Mouse (Mus musculus) heart, embryonic 14.5 days (tissue): ENCODE results near the gene Sh3tc1. TPM values are rescaled to one million over a fixed set of nuclear protein-coding genes. Genes with fewer than 3 reads are reported as not detected.

Experiments
- ATAC-seq: fragments of 200-750 bp; cut with Nextera tagmentation; 2 replicates; pipeline ENCODE4 v1.8.0; 2017; ENCODE audit warnings: low read depth, moderate TSS enrichment; ENCODE audit not compliant: insufficient number of reproducible peaks, insufficient read depth, low FRiP score
- H3K27ac ChIP-seq, 2 experiments: fragments of 200-500 bp in 1 of 2; fragments of 300-500 bp in 1 of 2; sonication (generic) in 1 of 2; replicated peaks in 1 of 2; 2 replicates each; pipeline ENCODE4 v1.5.1; 2012 to 2014; ENCODE audit warnings: low read depth in 2 of 2, low read length in 2 of 2, control low read depth in 1 of 2, mild to moderate bottlenecking in 1 of 2, mixed read lengths in 1 of 2; ENCODE audit not compliant: control insufficient read depth in 1 of 2, insufficient read depth in 1 of 2
- H3K27me3 ChIP-seq: fragments of 300-500 bp; sonication (generic); 2 replicates; pipeline ENCODE4 v1.6.1; 2014; ENCODE audit warnings: mild to moderate bottlenecking, low read length, control low read depth; ENCODE audit not compliant: control insufficient read depth, insufficient read depth
- H3K36me3 ChIP-seq: fragments of 300-500 bp; sonication (generic); 2 replicates; pipeline ENCODE4 v1.6.1; 2014; ENCODE audit warnings: mild to moderate bottlenecking, control low read depth, low read length, mixed read lengths; ENCODE audit not compliant: control insufficient read depth, insufficient read depth
- H3K4me1 ChIP-seq, 2 experiments: fragments of 200-500 bp in 1 of 2; fragments of 300-500 bp in 1 of 2; sonication (generic) in 1 of 2; 2 replicates each; pipeline ENCODE4 v1.6.1; 2012 to 2014; ENCODE audit warnings: low read length in 2 of 2, control low read depth in 1 of 2, mixed read lengths in 1 of 2; ENCODE audit not compliant: control insufficient read depth in 2 of 2, insufficient read depth in 2 of 2
- H3K4me2 ChIP-seq: fragments of 300-500 bp; sonication (generic); 2 replicates; pipeline ENCODE4 v1.6.1; 2014; ENCODE audit warnings: mild to moderate bottlenecking, low read length
- H3K4me3 ChIP-seq, 2 experiments: fragments of 200-500 bp in 1 of 2; fragments of 300-500 bp in 1 of 2; sonication (generic) in 1 of 2; 2 replicates each; pipeline ENCODE4 v1.5.1; 2012 to 2014; ENCODE audit warnings: low read length in 2 of 2, mild to moderate bottlenecking in 2 of 2, control low read depth in 1 of 2, low read depth in 1 of 2, moderate library complexity in 1 of 2; ENCODE audit not compliant: control insufficient read depth in 1 of 2, insufficient read depth in 1 of 2
- H3K9ac ChIP-seq: fragments of 300-500 bp; sonication (generic); 2 replicates; pipeline ENCODE4 v1.6.1; 2014; ENCODE audit warnings: mild to moderate bottlenecking, low read length
- H3K9me3 ChIP-seq: fragments of 300-500 bp; sonication (generic); 2 replicates; pipeline ENCODE4 v1.6.1; 2016; ENCODE audit warnings: low read length, control low read depth; ENCODE audit not compliant: control insufficient read depth
- WGBS: fragments of 180-500 bp; shearing (Covaris S2); extraction: QIAGEN DNeasy Blood & Tissue Kit; methylation state at CpG from one replicate; pipeline ENCODE4 v1.1.7; 2014; 5-methylcytosine and 5-hydroxymethylcytosine counted together
- polyA plus RNA-seq: library from polyadenylated mRNA; unstranded; fragments of >200 nt; fragmentation: Nextera tagmentation; extraction: Ambion mirVana; gene quantifications from 2 replicates; pipeline ENCODE4 v1.2.1, GENCODE M21; 2014

Sh3tc1 gene
- polyA plus RNA-seq, 1 experiment from 2014 or later, result 6.3 TPM

GRCm38 (mm10) chr5:35672581-35672980 is 67.2 kb downstream of the Sh3tc1 start:
- peaks cover 6% of the 10 kb centered on the region for H3K27me3 ChIP-seq
- H3K27ac ChIP-seq, result peak overlapping the region in 1 of 2 experiments; percentile 43; a peak in 1 of 4 replicates
- H3K9me3 ChIP-seq, result no peaks in the 10 kb centered on the region
- no peak overlapping the region for H3K9ac ChIP-seq
- 46% methylated on average over 1 of the region's 1 CpGs for WGBS
- H3K4me1 ChIP-seq, result peaks cover 54 to 56% of the 10 kb centered on the region in 2 experiments
- no peak overlapping the region for H3K4me3 ChIP-seq
- no peaks in the 10 kb centered on the region for H3K36me3 ChIP-seq
- no peak overlapping the region for H3K4me2 ChIP-seq
- no peak for ATAC-seq

- 33% methylated on average over 9 of the region's 9 CpGs for WGBS
- Histone ChIP-seq H3K9ac (no peak overlapping the region), H3K4me2 (no peak overlapping the region), H3K27me3 (no peaks in the 10 kb centered on the region), H3K9me3 (no peaks in the 10 kb centered on the region), H3K36me3 (no peaks in the 10 kb centered on the region), H3K4me3 (no peak overlapping the region), H3K4me1 (peaks cover 54 to 56% of the 10 kb centered on the region in 2 experiments), H3K27ac (peak overlapping the region; percentile 9 to 61; a peak in 3 of 4 replicates)
- peak; percentile 16; the same call in 1 of the 2 replicates for ATAC-seq
Measured at GRCm38 (mm10) chr5:35671474-35671891, 68.3 kb downstream of the Sh3tc1 start.

GRCm38 (mm10) chr5:35670412-35670801 is 69.4 kb downstream of the Sh3tc1 start:
- 48% methylated on average over 6 of the region's 6 CpGs for WGBS
- no peak overlapping the region for H3K9ac ChIP-seq

GRCm38 (mm10) chr5:35669747-35670411 is 69.9 kb downstream of the Sh3tc1 start:
- Histone ChIP-seq H3K36me3 (no peaks in the 10 kb centered on the region), H3K27me3 (no peaks in the 10 kb centered on the region), H3K27ac (no peak overlapping the region; a peak in 1 of 4 replicates), H3K4me3 (no peak overlapping the region), H3K4me1 (peaks cover 54 to 56% of the 10 kb centered on the region in 2 experiments), H3K9me3 (no peaks in the 10 kb centered on the region), H3K4me2 (no peak overlapping the region), H3K9ac (no peak overlapping the region)
- ATAC-seq, result no peak
- 27% methylated on average over 11 of the region's 11 CpGs for WGBS

More at GRCm38 (mm10) chr5:35670412-35670801, 69.4 kb downstream of the Sh3tc1 start:
- Histone ChIP-seq H3K27ac (no peak overlapping the region), H3K4me3 (no peak overlapping the region), H3K4me1 (peaks cover 54 to 56% of the 10 kb centered on the region in 2 experiments), H3K4me2 (no peak overlapping the region), H3K36me3 (no peaks in the 10 kb centered on the region), H3K9me3 (no peaks in the 10 kb centered on the region), H3K27me3 (no peaks in the 10 kb centered on the region)
- no peak for ATAC-seq

GRCm38 (mm10) chr5:35666152-35666551 is 73.6 kb downstream of the Sh3tc1 start:
- H3K9me3 ChIP-seq, result no peaks in the 10 kb centered on the region

GRCm38 (mm10) chr5:35662021-35662545 is 77.7 kb downstream of the Sh3tc1 start:
- H3K4me3 ChIP-seq, result no peak overlapping the region
- no peaks in the 10 kb centered on the region for H3K36me3 ChIP-seq
- no peak overlapping the region for H3K4me2 ChIP-seq
- H3K27ac ChIP-seq, result no peak overlapping the region
- WGBS, result 76% methylated on average over 9 of the region's 9 CpGs
- H3K9ac ChIP-seq, result no peak overlapping the region
- no peaks in the 10 kb centered on the region for H3K9me3 ChIP-seq
- no peaks in the 10 kb centered on the region; the same call in 1 of the 2 replicates for H3K27me3 ChIP-seq
- ATAC-seq, result no peak
- H3K4me1 ChIP-seq, result peaks cover 5 to 11% of the 10 kb centered on the region in 2 experiments

More at GRCm38 (mm10) chr5:35666152-35666551, 73.6 kb downstream of the Sh3tc1 start:
- Histone ChIP-seq H3K4me1 (peaks cover 20 to 22% of the 10 kb centered on the region in 2 experiments), H3K27ac (no peak overlapping the region), H3K9ac (no peak overlapping the region), H3K36me3 (no peaks in the 10 kb centered on the region), H3K4me3 (no peak overlapping the region), H3K4me2 (no peak overlapping the region), H3K27me3 (no peaks in the 10 kb centered on the region; the same call in 1 of the 2 replicates)
- 93% methylated on average over 7 of the region's 7 CpGs for WGBS
- ATAC-seq, result no peak

GRCm38 (mm10) chr5:35661210-35661609 is 78.6 kb downstream of the Sh3tc1 start:
- H3K27ac ChIP-seq, result no peak overlapping the region
- no peak overlapping the region for H3K9ac ChIP-seq
- H3K4me3 ChIP-seq, result no peak overlapping the region
- no peak for ATAC-seq
- no peaks in the 10 kb centered on the region; the same call in 1 of the 2 replicates for H3K27me3 ChIP-seq
- H3K36me3 ChIP-seq, result no peaks in the 10 kb centered on the region
- H3K4me1 ChIP-seq, result peaks cover 5 to 11% of the 10 kb centered on the region in 2 experiments
- H3K4me2 ChIP-seq, result no peak overlapping the region
- no peaks in the 10 kb centered on the region for H3K9me3 ChIP-seq
- WGBS, result 61% methylated on average over 6 of the region's 6 CpGs
